Comparison of ENCODE assay signal across 20 mouse cellular contexts in genomic region chr13:32536241-32536640, GRCm38 (mm10).
DNase-seq lines count a peak whose midpoint lies in the region; ATAC-seq lines count a peak whose summit lies in the region.
"Had no signal": no experiment of that assay in that cellular context is flagged by ENCODE, and none has a peak within 500 bp of the region (broad histone marks: within the 10 kb centered on the region; RNA-seq: fewer than 3 reads in every experiment).

No protein-coding gene starts in this region.

- 74% methylated on average over 4 of the region's 4 CpGs for WGBS in hindbrain, embryonic 10.5 days
- WGBS in hindbrain, embryonic 11.5 days, result 76% methylated on average over 4 of the region's 4 CpGs
- 90% methylated on average over 4 of the region's 4 CpGs for WGBS in neural tube, embryonic 15.5 days
- WGBS in embryonic facial prominence, embryonic 10.5 days, result 68% methylated on average over 4 of the region's 4 CpGs
- WGBS in forebrain, embryonic 11.5 days, result 83% methylated on average over 4 of the region's 4 CpGs

- no peaks in the 10 kb centered on the region for H3K27me3 ChIP-seq in hindbrain, embryonic 10.5 days (ENCODE audit: insufficient read depth, poor library complexity, severe bottlenecking)
- no peaks in the 10 kb centered on the region for H3K27me3 ChIP-seq in hindbrain, embryonic 11.5 days (ENCODE audit: control insufficient read depth, insufficient read depth, low read length)
- H3K27me3 ChIP-seq in neural tube, embryonic 15.5 days (replicated peaks), result no peaks in the 10 kb centered on the region
- H3K27me3 ChIP-seq in embryonic facial prominence, embryonic 10.5 days (replicated peaks; ENCODE audit: low read depth, poor library complexity, severe bottlenecking), result no peaks in the 10 kb centered on the region
- H3K27me3 ChIP-seq in forebrain, embryonic 11.5 days (ENCODE audit: control insufficient read depth, insufficient read depth, low read length), result no peaks in the 10 kb centered on the region
- H3K27me3 ChIP-seq: forebrain, embryonic 15.5 days; intestine, embryonic 15.5 days; Patski had no signal

- no peak overlapping the region for H3K4me2 ChIP-seq in hindbrain, embryonic 11.5 days (replicated peaks; ENCODE audit: low read depth, low read length)
- H3K4me2 ChIP-seq in neural tube, embryonic 15.5 days, result no peak overlapping the region
- no peak overlapping the region for H3K4me2 ChIP-seq in forebrain, embryonic 11.5 days (ENCODE audit: low read depth, low read length, severe bottlenecking)
- H3K4me2 ChIP-seq: forebrain, embryonic 15.5 days; intestine, embryonic 15.5 days had no signal

- no peak for ATAC-seq in hindbrain, embryonic 11.5 days (ENCODE audit: low FRiP score)
- ATAC-seq in neural tube, embryonic 15.5 days (ENCODE audit: low FRiP score), result no peak
- no peak for ATAC-seq in forebrain, embryonic 11.5 days (replicated peaks; ENCODE audit: low FRiP score)
- ATAC-seq: activated CD4-positive, CD25-positive, alpha-beta regulatory T cell, adult 4 months; forebrain, embryonic 15.5 days; intestine, embryonic 15.5 days; Patski had no signal

- H3K4me3 ChIP-seq in hindbrain, embryonic 10.5 days, result no peak overlapping the region
- H3K4me3 ChIP-seq in hindbrain, embryonic 11.5 days (ENCODE audit: low read depth, low read length), result no peak overlapping the region
- H3K4me3 ChIP-seq in neural tube, embryonic 15.5 days (replicated peaks), result no peak overlapping the region
- no peak overlapping the region for H3K4me3 ChIP-seq in embryonic facial prominence, embryonic 10.5 days
- no peak overlapping the region for H3K4me3 ChIP-seq in forebrain, embryonic 11.5 days (ENCODE audit: low read depth, low read length)
- H3K4me3 ChIP-seq: forebrain, embryonic 15.5 days; heart, embryonic 10.5 days; intestine, embryonic 15.5 days had no signal

- no peak overlapping the region for H3K9ac ChIP-seq in hindbrain, embryonic 11.5 days (ENCODE audit: low read depth, low read length)
- no peak overlapping the region for H3K9ac ChIP-seq in neural tube, embryonic 15.5 days (replicated peaks)
- no peak overlapping the region for H3K9ac ChIP-seq in forebrain, embryonic 11.5 days (ENCODE audit: low read length)
- H3K9ac ChIP-seq: forebrain, embryonic 15.5 days; intestine, embryonic 15.5 days had no signal

- H3K27ac ChIP-seq in hindbrain, embryonic 10.5 days, result no peak overlapping the region
- no peak overlapping the region for H3K27ac ChIP-seq in hindbrain, embryonic 11.5 days (ENCODE audit: low read depth, low read length)
- H3K27ac ChIP-seq in neural tube, embryonic 15.5 days (replicated peaks), result no peak overlapping the region
- H3K27ac ChIP-seq in embryonic facial prominence, embryonic 10.5 days (replicated peaks), result no peak overlapping the region
- H3K27ac ChIP-seq in forebrain, embryonic 11.5 days (ENCODE audit: low read depth, low read length), result no peak overlapping the region
- H3K27ac ChIP-seq: forebrain, embryonic 15.5 days; heart, embryonic 10.5 days; intestine, embryonic 15.5 days had no signal

- DNase-seq in hindbrain, embryonic 10.5 days (ENCODE audit: low spot score), result peak; percentile 3
- DNase-seq in hindbrain, embryonic 11.5 days (ENCODE audit: low spot score), result no peak
- peak; percentile 23 for DNase-seq in neural tube, embryonic 10.5 days (ENCODE audit: extremely low spot score, low spot score)
- peak; percentile 25 for DNase-seq in embryonic facial prominence, embryonic 10.5 days (ENCODE audit: low spot score)
- no peak for DNase-seq in urinary bladder, postnatal 4 days (ENCODE audit: low spot score in 2 of 2)
- no peak for DNase-seq in forebrain, embryonic 11.5 days (ENCODE audit: low spot score)
- DNase-seq: adrenal gland, postnatal 14 days; cerebellum, adult 11-12 months; cerebellum, adult 9-10 months; cerebellum, postnatal 25 days; gastrocnemius, postnatal 36 days; heart, adult 11 months; heart, postnatal 10 days; heart, postnatal 4 days had no signal

- H3K4me1 ChIP-seq in hindbrain, embryonic 10.5 days (replicated peaks), result no peaks in the 10 kb centered on the region
- no peaks in the 10 kb centered on the region for H3K4me1 ChIP-seq in hindbrain, embryonic 11.5 days (replicated peaks; ENCODE audit: control insufficient read depth, insufficient read depth, low read length)
- H3K4me1 ChIP-seq in neural tube, embryonic 15.5 days, result no peaks in the 10 kb centered on the region
- H3K4me1 ChIP-seq in embryonic facial prominence, embryonic 10.5 days, result peaks cover 10% of the 10 kb centered on the region; the same call in 1 of the 2 replicates
- no peaks in the 10 kb centered on the region for H3K4me1 ChIP-seq in forebrain, embryonic 11.5 days (replicated peaks; ENCODE audit: control insufficient read depth, insufficient read depth, low read length)
- H3K4me1 ChIP-seq: forebrain, embryonic 15.5 days; heart, embryonic 10.5 days; intestine, embryonic 15.5 days had no signal

- no peaks in the 10 kb centered on the region for H3K36me3 ChIP-seq in hindbrain, embryonic 10.5 days
- H3K36me3 ChIP-seq in hindbrain, embryonic 11.5 days (ENCODE audit: control insufficient read depth, insufficient read depth, low read length), result no peaks in the 10 kb centered on the region
- no peaks in the 10 kb centered on the region for H3K36me3 ChIP-seq in neural tube, embryonic 15.5 days
- no peaks in the 10 kb centered on the region for H3K36me3 ChIP-seq in embryonic facial prominence, embryonic 10.5 days (replicated peaks)
- H3K36me3 ChIP-seq in forebrain, embryonic 11.5 days (ENCODE audit: control insufficient read depth, insufficient read depth, low read length), result no peaks in the 10 kb centered on the region
- H3K36me3 ChIP-seq: forebrain, embryonic 15.5 days; heart, embryonic 10.5 days; intestine, embryonic 15.5 days had no signal

- H3K9me3 ChIP-seq in hindbrain, embryonic 10.5 days, result no peaks in the 10 kb centered on the region
- H3K9me3 ChIP-seq in hindbrain, embryonic 11.5 days (ENCODE audit: control insufficient read depth, low read length), result no peaks in the 10 kb centered on the region
- no peaks in the 10 kb centered on the region for H3K9me3 ChIP-seq in neural tube, embryonic 15.5 days (replicated peaks)
- H3K9me3 ChIP-seq in embryonic facial prominence, embryonic 10.5 days, result no peaks in the 10 kb centered on the region
- no peaks in the 10 kb centered on the region for H3K9me3 ChIP-seq in forebrain, embryonic 11.5 days (ENCODE audit: control insufficient read depth, low read length)
- H3K9me3 ChIP-seq: forebrain, embryonic 15.5 days; heart, embryonic 10.5 days; intestine, embryonic 15.5 days had no signal

Comparison
In these comparisons a context has a peak if more than half of its experiments do, and no peak if none do; other contexts are left out.
1. DNase-seq: peak in hindbrain, embryonic 10.5 days (single experiment), neural tube, embryonic 10.5 days (single experiment) and embryonic facial prominence, embryonic 10.5 days (single experiment); none in hindbrain, embryonic 11.5 days (single experiment), urinary bladder, postnatal 4 days (0 of 2) and forebrain, embryonic 11.5 days (single experiment).